Mouse (Mus musculus): ENCODE measurements around the gene Meioc. TPM values are rescaled to one million over a fixed set of nuclear protein-coding genes. Genes with fewer than 3 reads are reported as not detected.
A peak's percentile ranks its signal among the peaks of the same experiment; 100 is the strongest.
"Not testable (repeated sequence)": the region's sequence is repeated elsewhere in the genome, so short reads cannot be mapped to it uniquely, and the experiment has no call there.

Meioc gene
- total RNA-seq, 2 experiments from 2014 or later = 0.09 to 0.33 TPM

DNA sequence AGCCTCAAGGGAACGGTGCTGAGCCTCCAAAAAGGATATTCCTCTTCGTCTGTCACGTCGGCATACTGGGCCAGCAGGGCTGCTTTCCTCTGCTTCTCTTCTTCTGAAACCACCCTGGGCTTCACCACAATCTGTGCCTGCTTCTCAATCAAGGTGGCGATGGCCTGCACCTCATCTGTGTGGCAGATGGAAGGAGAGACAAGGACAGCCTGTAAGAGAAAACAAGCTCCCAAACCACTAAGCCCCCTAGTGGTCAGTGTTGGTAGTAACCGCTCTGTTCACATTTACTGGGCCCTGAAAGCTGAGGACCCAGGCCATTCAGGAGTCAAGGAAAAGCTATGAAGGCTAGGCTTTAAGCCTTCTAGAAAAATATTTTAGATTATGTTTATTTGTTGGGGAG is 26.6 kb downstream of the Meioc start:
- peak; percentile 75 for DNase-seq

DNA sequence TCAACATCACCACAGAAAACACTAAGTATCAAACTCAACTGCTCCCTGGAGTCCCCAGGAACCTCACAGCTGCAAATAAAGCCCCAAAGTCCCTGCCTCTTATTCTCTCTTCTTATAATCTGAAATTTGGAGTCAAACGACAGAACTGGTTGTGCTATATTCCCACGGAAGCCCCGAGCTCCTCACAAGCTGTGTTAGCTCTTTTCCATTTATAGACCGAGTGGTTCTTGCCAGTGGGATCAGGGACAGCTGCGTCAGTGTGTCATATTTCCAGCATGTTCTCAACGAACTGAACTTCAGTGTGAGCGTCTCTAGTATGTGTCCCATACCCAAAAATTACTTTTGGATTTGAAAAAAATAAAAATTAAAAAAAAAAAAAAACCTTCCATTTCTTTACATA is 31.8 kb downstream of the Meioc start:
- DNase-seq = no peak

DNA sequence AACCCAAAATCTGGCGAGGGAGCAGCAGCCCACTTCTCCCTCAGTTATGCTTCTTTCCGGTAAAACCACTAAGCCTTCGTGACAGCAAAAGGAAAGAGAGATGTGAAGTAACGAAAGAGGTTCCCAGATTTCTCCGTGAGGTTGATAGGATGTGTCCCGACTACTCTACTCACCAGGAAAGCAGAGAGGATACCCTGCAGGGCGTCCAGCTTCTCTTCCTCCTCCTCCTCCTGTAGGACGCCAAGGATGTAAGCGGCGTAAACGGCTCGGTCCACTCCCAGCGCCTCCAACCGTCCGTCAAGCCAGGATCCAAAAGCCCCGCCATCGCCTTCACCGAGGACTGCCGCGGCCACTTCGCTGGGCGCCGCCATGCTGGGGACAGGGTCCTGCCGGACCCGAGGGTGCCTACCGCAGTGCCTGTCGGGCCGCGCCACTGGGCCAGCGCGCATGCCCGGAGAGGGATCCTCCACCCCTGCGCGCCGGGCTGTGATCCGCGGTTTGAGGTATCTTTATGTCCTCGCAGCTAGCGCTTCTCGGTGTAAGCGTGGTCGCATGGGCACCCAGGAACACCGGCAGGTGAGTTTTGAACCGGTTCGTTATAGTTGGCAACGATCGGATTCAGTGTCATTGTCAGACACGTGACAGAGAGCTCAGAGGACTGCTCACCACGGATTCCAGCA is 34.0 kb downstream of the Meioc start, which contains the start of gene Ccdc43:
Gene Ccdc43 (minus strand): TSS at position 445 of the 680 bp plus-strand sequence.
- DNase-seq = peak; percentile 89

DNA sequence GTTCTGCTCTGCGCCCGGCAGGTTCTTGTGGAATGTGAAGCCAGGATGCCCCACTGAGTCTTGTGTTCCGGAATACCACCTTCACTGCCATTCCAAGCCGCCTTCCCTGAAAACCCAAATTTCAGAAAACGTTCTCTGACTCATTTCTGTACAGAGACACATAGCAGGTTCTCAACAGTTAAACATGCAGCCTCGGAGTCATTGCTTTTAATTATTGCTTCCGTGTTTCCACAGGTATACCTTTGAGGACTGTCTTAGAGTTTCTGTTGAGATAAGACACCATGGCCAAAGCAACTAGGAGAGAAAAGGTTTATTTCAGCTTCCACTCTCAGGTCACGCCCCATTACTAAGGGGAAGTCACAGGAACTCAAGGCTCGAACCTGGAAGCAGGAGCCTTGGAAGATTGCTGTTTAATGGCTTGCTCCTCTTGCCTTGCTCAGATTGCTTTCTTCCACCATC is 34.5 kb downstream of the Meioc start:
- no peak for DNase-seq

DNA sequence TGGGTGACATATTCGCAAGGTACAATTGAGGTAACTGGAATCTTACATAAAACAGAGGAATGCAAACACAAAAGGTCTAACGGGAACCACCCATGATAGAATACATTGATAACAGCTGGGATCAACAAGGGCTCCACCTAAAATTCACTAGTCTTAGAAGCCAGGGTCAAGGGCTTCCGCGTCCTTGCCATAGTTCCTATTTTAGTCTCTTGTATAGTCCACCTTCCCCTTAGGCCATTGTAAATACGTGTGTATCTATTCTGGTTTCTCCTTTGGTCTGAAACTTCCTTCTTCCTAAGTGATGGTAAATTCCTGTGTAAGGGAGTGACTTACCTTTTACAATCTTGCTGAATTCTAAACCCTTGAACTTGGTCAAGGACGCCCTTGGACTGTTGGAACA is 38.7 kb downstream of the Meioc start:
- DNase-seq = not testable (repeated sequence)

DNA sequence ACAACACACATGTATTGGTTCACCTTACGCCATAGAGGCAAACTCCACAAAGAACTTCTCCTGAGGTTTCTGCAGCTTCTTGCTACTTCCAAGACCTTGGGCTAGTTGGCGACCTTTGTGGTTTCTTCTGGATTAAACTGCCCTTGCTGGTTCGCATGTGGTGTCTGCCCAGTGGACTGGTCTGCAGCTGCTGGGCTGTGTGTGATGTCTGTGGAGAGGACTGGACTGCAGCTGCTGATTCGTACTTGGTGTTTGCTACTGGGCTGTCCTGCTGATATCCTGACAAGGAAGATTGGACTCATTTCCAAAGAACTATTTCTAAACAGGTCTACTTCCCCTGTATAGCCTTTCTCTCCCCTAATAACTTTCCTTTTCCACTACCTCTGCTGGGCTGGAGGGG is 48.9 kb downstream of the Meioc start:
- no peak for DNase-seq

DNA sequence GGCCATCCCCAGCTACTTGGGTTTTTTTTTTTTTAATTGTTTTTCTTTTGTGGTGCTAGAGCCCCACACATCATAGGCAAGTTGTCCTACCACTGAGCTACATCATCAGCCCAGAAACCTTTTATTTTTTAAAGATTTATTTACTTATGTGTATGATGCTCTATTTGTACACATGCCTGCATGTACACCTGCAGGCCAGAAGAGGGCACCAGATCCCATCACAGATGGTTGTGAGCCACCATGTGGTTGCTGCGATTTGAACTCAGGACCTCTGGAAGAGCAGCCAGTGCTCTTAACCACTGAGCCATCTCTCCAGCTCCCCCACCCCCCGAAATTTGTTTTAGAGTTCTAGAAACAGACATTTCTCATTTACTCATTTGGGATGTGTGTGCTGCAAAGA is 51.1 kb downstream of the Meioc start:
- DNase-seq = not testable (repeated sequence)

DNA sequence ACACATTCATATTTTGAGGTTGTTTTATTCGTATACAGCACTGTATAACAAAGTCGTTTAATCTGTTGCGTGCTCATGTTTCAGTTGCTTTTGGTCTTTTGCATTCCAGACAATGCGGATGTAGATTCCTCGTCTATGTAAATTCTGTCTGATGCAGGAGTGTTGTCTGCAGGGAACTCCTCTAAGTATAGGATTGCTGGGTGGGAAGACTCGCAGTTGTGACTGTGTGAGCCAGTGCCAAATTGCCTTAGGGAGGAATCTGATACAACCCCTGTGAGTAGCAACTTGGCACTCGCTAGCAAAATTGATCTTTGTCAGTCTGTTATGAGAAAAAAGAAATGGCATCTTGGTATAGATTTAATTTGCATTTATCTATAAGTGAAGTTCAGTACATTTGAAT is 52.6 kb downstream of the Meioc start:
- DNase-seq = no peak

DNA sequence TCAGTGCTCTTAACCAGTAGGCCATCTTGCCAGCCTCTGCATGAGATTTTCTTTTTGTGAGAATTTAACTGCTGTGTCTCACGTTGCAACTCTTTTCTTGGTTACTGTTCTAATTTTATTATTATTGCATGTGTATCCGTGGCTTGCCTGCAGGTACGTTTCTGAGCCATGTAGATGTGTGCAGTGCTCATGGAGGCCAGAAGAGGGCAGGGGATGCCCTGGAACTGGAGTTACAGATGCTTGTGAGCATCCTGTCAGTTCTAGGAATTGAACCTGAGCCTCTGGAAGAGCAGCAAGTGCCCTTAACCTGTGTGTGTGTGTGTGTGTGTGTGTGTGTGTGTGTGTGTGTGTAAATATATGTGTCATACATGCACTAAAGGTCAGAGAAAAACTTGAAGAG is 62.1 kb downstream of the Meioc start:
- DNase-seq = peak; percentile 23

DNA sequence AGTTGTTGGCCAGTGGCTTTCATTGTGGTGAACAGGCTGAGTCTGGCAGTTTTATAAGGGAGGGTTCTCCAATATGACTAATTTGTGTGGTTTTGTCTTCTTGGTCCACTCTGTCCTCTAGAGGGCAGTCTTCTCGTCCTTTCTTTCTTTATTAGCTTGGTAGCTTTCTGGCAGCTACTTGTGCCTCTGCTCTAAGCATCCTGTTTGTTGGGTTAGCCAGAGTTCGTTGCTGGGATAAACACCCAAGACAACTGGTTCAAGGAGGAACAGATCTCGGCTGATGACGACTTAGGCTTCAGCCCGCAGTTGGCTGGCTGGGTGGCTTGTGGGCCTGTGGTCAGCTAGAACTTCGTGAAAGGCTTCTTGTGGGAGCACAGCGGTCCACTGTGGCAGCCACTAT is 65.1 kb downstream of the Meioc start:
- peak; percentile 47 for DNase-seq

DNA sequence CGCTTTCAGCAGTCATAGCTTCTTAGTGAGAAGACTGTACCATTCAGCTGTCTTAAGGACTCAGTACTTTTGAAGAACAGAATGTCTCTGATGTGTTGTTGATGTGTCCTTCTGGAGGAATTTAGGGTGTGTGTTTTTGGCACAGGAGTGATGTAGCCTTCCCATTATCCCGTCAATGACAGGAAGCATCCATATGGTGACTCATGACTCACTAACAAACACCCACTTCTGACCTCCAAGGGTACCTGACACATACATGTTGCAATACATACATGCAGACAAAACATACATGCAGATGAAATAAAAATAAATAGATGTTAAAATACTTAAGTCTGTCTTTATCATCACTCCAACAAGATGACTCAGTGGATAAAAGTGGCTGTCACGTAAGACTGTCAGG is 66.3 kb downstream of the Meioc start:
- DNase-seq = no peak

DNA sequence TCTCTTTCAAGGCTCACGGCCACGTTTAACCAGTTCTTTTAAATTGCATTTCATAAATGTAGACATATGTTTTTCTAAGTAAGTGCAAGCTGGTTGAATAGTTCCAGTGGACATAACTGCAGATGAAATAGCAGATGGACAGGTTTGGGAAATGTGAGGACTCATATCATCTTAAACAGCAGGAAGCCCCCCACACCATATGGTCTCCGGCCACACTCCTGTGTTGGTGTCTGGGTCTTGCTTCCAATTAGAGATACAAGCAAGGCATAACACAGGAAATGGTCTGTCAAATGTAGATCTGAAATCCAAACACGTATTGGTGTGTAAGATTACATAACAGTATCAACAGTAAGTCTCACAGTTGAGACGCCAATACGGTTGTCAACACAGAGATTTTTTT is 67.8 kb downstream of the Meioc start:
- no peak for DNase-seq

Small RNA genes lying within 50 kb of the gene (microRNA-seq; reads per million reads assigned to microRNA genes)
- 0 reads per million in 2 experiments for gene Gm22920

Other genes starting within 250 kb of the Meioc start
- 100 to 1,000 TPM; 141 to 144 TPM for gene Grn, start 233.4 kb upstream of the Meioc start, total RNA-seq (2021)
- gene Fam171a2, start 216.0 kb upstream of the Meioc start, total RNA-seq (2021) = 10 to 100 TPM; 30.2 to 30.5 TPM
- gene Itga2b, start 193.6 kb upstream of the Meioc start, total RNA-seq (2021) = 1 to 10 TPM; 4.2 to 5.4 TPM
- gene Gpatch8, start 107.3 kb upstream of the Meioc start, total RNA-seq (2021) = 10 to 100 TPM; 29.5 to 29.7 TPM
- gene Gm11627, start 84.3 kb upstream of the Meioc start, total RNA-seq (2021) = 1 to 10 TPM; 4.4 to 5.3 TPM
- gene Fzd2, start 59.3 kb upstream of the Meioc start, total RNA-seq (2021) = 10 to 100 TPM; 21.9 TPM
- 10 to 100 TPM; 21.8 to 23.2 TPM for gene Ccdc43, start 34.1 kb downstream of the Meioc start, total RNA-seq (2021)
- gene Adam11, start 97.7 kb downstream of the Meioc start, total RNA-seq (2021) = 1 to 10 TPM; 6.9 TPM
- 10 to 100 TPM; 78.3 to 83.0 TPM for gene Gjc1, start 156.0 kb downstream of the Meioc start, total RNA-seq (2021)
- gene Higd1b, start 172.1 kb downstream of the Meioc start, total RNA-seq (2021) = 1 to 10 TPM; 9.3 to 9.8 TPM
- 10 to 100 TPM; 71.6 to 78.1 TPM for gene Eftud2, start 217.3 kb downstream of the Meioc start, total RNA-seq (2021)
- gene Ccdc103, start 217.5 kb downstream of the Meioc start, total RNA-seq (2021) = under 1 TPM in 1 of 2 experiments, not detected in 1; 0.54 TPM
- not detected for gene Fam187a, start 221.5 kb downstream of the Meioc start, total RNA-seq (2021)
- gene Gfap, start 237.2 kb downstream of the Meioc start, total RNA-seq (2021) = under 1 TPM; 0.14 to 0.26 TPM